Mouse (Mus musculus): Measurements from ENCODE around the gene Zfp462.

GRCm38 (mm10) chr4:54987926-54988325 lies 43.1 kb downstream of the Zfp462 start:
- no peak for TF ChIP-seq CTCF (IDR thresholded peaks at IDR 0.05; ENCODE audit: extremely low read depth, insufficient read depth, low read length)
- TF ChIP-seq POLR2A (IDR thresholded peaks at IDR 0.05; ENCODE audit: extremely low read depth, insufficient read depth, low read length): no peak
